Mouse (Mus musculus) midbrain, embryonic 12.5 days (tissue): ENCODE data around the gene Tmem163. TPM values are rescaled to one million over a fixed set of nuclear protein-coding genes. Genes with fewer than 3 reads are reported as not detected.
A peak's percentile ranks its signal among the peaks of the same experiment; 100 is the strongest.

Source experiments
- ATAC-seq: fragments of 200-750 bp; cut with Nextera tagmentation; 2 replicates; pipeline ENCODE4 v1.8.0; 2017; ENCODE audit warnings: low read depth, moderate TSS enrichment, moderate library complexity; ENCODE audit not compliant: low FRiP score
- H3K27ac ChIP-seq: fragments of 300-500 bp; sonication (generic); replicated peaks from 2 replicates; pipeline ENCODE4 v1.5.1; 2016; ENCODE audit warnings: mild to moderate bottlenecking
- H3K27me3 ChIP-seq: fragments of 300-500 bp; sonication (generic); 2 replicates; pipeline ENCODE4 v1.6.1; 2016; ENCODE audit warnings: mild to moderate bottlenecking
- H3K36me3 ChIP-seq: fragments of 300-500 bp; sonication (generic); 2 replicates; pipeline ENCODE4 v1.6.1; 2016
- H3K4me1 ChIP-seq: fragments of 300-500 bp; sonication (generic); 2 replicates; pipeline ENCODE4 v1.6.1; 2016
- H3K4me2 ChIP-seq: fragments of 300-500 bp; sonication (generic); replicated peaks from 2 replicates; pipeline ENCODE4 v1.6.1; 2016; ENCODE audit warnings: mild to moderate bottlenecking, moderate library complexity
- H3K4me3 ChIP-seq: fragments of 300-500 bp; sonication (generic); 2 replicates; pipeline ENCODE4 v1.5.1; 2016; ENCODE audit warnings: mild to moderate bottlenecking
- H3K9ac ChIP-seq: fragments of 300-500 bp; sonication (generic); replicated peaks from 2 replicates; pipeline ENCODE4 v1.6.1; 2016; ENCODE audit warnings: mild to moderate bottlenecking, moderate library complexity
- H3K9me3 ChIP-seq: fragments of 300-500 bp; sonication (generic); 2 replicates; pipeline ENCODE4 v1.6.1; 2016; ENCODE audit warnings: mild to moderate bottlenecking
- WGBS: fragments of 180-500 bp; shearing (Covaris S2); methylation state at CpG from one replicate; pipeline ENCODE4 v1.1.7; 2016; 5-methylcytosine and 5-hydroxymethylcytosine counted together
- polyA plus RNA-seq: library from polyadenylated mRNA; unstranded; fragments of >200 nt; fragmentation: Nextera tagmentation; extraction: Ambion mirVana; gene quantifications from 2 replicates; pipeline ENCODE4 v1.2.1, GENCODE M21; 2016

Tmem163 gene
- polyA plus RNA-seq, 1 experiment from 2014 or later, result 55.1 TPM

DNA sequence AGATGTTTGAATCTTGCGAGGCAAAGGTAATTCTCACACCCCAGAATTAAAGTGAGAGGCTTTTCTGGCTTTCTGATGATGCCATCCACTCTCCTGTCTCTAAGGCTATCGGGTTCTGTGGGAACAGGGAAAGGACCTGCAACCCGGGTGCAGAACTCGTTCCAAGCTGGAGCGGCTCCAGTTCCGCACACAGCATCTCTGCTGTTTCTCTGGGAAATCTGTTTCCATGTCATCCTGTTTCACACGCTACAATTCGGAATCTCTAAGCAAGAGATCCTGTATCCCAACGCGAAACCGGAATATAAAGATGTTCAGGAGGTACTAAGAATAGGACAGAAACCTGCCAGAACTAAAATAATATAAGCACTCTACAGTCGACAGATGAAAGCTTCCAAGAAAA lies 3.2 kb downstream of the Tmem163 start:
- 29% methylated on average over 12 of the region's 12 CpGs for WGBS
- Histone ChIP-seq H3K36me3 (no peaks in the 10 kb centered on the region), H3K4me3 (peak overlapping the region; percentile 68), H3K4me1 (peaks cover 28% of the 10 kb centered on the region; the same call in 1 of the 2 replicates), H3K4me2 (peak overlapping the region; percentile 93), H3K27ac (peak overlapping the region; percentile 83; the same call in 1 of the 2 replicates), H3K9ac (peak overlapping the region; percentile 78), H3K9me3 (no peaks in the 10 kb centered on the region), H3K27me3 (peaks cover 65% of the 10 kb centered on the region)
- no peak for ATAC-seq

DNA sequence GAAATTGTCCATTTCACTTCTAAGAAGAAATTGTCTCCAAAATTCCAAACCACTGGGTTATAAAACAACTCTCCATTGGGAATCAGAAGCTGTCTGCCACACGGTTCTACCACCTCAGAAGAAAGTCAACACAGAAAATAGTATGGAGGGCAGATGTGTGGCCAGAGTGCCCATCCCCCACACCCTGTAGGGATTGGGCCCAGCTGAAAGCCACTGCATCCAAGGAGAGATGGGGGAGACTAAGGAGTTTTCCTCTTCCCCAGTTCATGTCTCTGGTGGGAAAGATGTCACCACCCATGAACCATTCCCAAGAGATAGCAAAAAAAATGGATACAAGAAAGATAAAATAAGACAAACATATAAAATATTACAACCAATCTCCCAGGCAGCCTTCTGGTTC lies 4.1 kb downstream of the Tmem163 start:
- peaks cover 64% of the 10 kb centered on the region for H3K27me3 ChIP-seq
- no peaks in the 10 kb centered on the region for H3K36me3 ChIP-seq
- no peaks in the 10 kb centered on the region for H3K9me3 ChIP-seq
- 0 out of 2 replicates have a peak overlapping the region, but pooled peaks have one; percentile 83 for H3K27ac ChIP-seq
- H3K9ac ChIP-seq, result peak overlapping the region; percentile 29; the same call in 1 of the 2 replicates
- peak overlapping the region; percentile 93 for H3K4me2 ChIP-seq
- peaks cover 28% of the 10 kb centered on the region; the same call in 1 of the 2 replicates for H3K4me1 ChIP-seq
- 30% methylated on average over 1 of the region's 1 CpGs for WGBS
- no peak for ATAC-seq
- H3K4me3 ChIP-seq, result peak overlapping the region; percentile 68

DNA sequence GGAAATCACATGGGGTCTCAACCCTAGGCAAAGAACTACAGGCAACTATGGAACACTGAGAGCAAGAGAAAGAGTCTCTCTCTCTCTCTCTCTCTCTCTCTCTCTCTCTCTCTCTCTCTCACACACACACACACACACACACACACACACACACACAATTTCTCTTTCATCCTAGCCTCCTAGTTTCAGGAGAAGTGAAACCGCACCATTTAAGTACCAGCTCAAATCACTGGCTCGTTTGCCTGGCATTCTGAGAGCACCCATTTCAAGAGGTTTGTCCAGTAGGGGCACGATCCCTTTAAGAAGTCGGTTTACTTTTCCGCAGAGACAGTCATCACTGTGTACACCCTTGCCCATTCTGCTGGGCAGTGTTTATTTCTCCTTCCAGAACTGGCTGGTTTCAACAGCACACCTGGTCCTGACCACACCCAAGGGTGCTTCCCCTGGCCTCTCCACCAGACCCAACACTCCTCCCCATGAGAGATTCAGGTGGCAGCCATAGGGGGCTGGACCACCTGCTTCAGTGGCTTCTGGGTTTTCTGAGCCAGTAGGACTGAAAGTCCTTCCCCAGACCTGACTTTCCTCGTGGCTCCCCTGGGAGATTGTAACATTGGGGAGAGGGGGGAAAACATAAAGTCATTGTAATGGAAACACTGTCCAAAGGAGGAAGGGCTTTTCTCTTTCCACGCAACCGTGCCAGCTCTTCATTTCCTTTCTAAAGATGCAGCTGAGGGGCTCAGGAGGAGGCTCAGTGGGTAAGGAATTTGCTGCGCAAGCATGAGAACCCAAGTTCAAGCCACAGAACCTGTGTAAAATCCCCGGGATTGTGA lies 5.9 kb downstream of the Tmem163 start:
- peak overlapping the region; percentile 93 for H3K4me2 ChIP-seq
- H3K4me3 ChIP-seq, result no peak overlapping the region
- H3K27ac ChIP-seq, result no peak overlapping the region
- no peak overlapping the region for H3K9ac ChIP-seq
- peaks cover 49% of the 10 kb centered on the region for H3K27me3 ChIP-seq
- WGBS, result 72% methylated on average over 10 of the region's 10 CpGs
- no peaks in the 10 kb centered on the region for H3K9me3 ChIP-seq
- peaks cover 23% of the 10 kb centered on the region; the same call in 1 of the 2 replicates for H3K4me1 ChIP-seq
- no peak for ATAC-seq
- no peaks in the 10 kb centered on the region for H3K36me3 ChIP-seq

- Histone ChIP-seq H3K4me2 (no peak overlapping the region), H3K4me3 (no peak overlapping the region), H3K4me1 (peaks cover 12% of the 10 kb centered on the region), H3K36me3 (no peaks in the 10 kb centered on the region), H3K27me3 (no peaks in the 10 kb centered on the region), H3K9ac (no peak overlapping the region), H3K9me3 (no peaks in the 10 kb centered on the region), H3K27ac (peak overlapping the region; percentile 52)
- WGBS, result 78% methylated on average over 3 of the region's 3 CpGs
- ATAC-seq, result 0 out of 2 replicates have a peak, but pooled peaks have one; percentile 13
These were observed 11.2 kb downstream of the Tmem163 start for GRCm38 (mm10) chr1:127668161-127668560.

- Histone ChIP-seq H3K4me1 (peaks cover 14% of the 10 kb centered on the region), H3K4me2 (no peak overlapping the region), H3K27me3 (no peaks in the 10 kb centered on the region), H3K9me3 (no peaks in the 10 kb centered on the region), H3K4me3 (no peak overlapping the region), H3K9ac (no peak overlapping the region), H3K36me3 (no peaks in the 10 kb centered on the region), H3K27ac (peak overlapping the region; percentile 70)
- peak; percentile 67 for ATAC-seq
- WGBS, result 62% methylated on average over 8 of the region's 8 CpGs
These were observed 12.1 kb downstream of the Tmem163 start for GRCm38 (mm10) chr1:127667110-127667860.

- H3K27ac ChIP-seq, result peak overlapping the region; percentile 70
These were observed 13.1 kb downstream of the Tmem163 start for GRCm38 (mm10) chr1:127666221-127666620.

DNA sequence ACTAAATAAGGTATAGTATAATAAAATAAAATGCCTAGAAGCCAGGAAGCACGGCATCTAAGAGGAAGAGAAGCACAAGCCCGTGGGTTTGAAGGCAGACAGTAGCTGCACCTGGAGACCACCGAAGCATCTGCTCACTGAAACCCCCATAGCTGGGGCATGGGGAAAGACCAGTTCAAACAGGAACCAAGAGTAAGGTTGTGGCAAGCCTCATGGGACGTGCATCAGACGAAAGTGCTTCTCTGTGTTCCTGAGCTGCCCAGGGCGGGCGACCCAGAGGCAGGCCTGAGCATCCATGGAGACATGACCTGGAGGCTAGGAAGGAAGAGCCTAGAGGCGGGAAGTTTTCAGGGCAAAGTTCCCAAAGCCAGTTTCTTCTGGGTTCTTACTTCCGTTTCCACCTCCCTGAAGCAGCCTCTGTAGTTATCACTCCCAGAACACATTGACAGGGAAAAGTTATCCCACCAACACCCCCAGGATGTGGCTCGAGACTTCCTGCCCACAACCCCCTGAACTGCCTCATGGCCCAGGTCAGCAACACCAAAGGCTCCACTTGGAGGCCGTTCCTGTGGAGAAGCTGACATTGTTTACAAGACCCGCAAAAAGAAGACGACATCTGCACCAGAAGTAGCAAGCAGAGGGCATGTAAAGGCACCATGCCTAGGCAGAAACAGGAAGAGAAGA lies 16.8 kb downstream of the Tmem163 start:
- H3K9me3 ChIP-seq, result no peaks in the 10 kb centered on the region
- no peak overlapping the region for H3K4me3 ChIP-seq
- peaks cover 34% of the 10 kb centered on the region for H3K4me1 ChIP-seq
- no peak overlapping the region for H3K4me2 ChIP-seq
- H3K27me3 ChIP-seq, result no peaks in the 10 kb centered on the region
- H3K9ac ChIP-seq, result no peak overlapping the region
- no peak for ATAC-seq
- WGBS, result 81% methylated on average over 13 of the region's 13 CpGs
- no peak overlapping the region for H3K27ac ChIP-seq
- H3K36me3 ChIP-seq, result no peaks in the 10 kb centered on the region

More at GRCm38 (mm10) chr1:127666221-127666620, 13.1 kb downstream of the Tmem163 start:
- Histone ChIP-seq H3K4me1 (peaks cover 24% of the 10 kb centered on the region), H3K9me3 (no peaks in the 10 kb centered on the region), H3K4me3 (no peak overlapping the region), H3K9ac (no peak overlapping the region), H3K36me3 (no peaks in the 10 kb centered on the region), H3K27me3 (no peaks in the 10 kb centered on the region), H3K4me2 (no peak overlapping the region)
- 75% methylated on average over 6 of the region's 6 CpGs for WGBS
- ATAC-seq, result 0 out of 2 replicates have a peak, but pooled peaks have one; percentile 32

DNA sequence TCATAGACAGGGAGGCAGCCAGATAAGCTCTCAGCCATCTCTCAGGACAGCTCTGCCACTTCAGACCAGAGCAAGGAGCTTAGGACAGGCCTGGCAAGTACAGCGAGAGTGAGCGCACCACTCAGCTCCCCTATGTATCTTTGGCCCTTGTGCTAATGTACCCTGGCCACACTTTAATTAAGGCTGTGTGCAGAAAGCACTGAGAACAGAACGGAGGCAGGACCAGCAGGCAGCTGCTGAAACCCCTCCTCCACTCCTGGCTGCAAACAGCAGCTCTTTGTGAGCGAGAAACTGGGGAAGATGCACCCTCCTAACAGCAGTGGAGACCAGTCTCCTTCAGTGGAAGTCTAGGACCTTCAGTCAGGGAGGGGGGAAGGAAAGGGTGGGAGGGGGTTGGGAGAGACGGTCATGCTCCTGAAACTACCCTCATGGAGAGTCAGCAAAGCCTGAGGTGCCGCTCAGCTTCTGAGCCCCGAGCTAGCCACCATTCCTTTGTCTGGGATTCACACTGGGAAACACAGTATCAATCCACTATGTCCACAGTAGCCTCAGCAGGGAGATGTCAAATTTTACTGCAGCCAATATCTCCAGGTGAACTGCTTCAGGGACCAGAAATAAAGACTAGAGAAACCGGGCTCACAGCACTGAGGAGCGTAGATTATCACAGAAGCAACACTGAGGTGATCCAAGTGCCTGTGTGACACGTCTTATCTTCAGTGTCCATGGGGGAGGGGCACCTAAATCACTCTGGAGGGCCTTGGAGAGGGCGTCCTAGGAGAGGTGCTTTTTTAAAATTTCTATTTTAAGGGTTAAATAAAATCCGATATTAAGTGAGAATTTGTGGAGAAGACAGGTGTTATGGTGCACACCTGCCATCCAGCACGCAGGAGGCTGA lies 18.0 kb downstream of the Tmem163 start:
- peak overlapping the region; percentile 54 for H3K9ac ChIP-seq
- H3K4me2 ChIP-seq, result peak overlapping the region; percentile 45
- no peaks in the 10 kb centered on the region for H3K9me3 ChIP-seq
- H3K4me1 ChIP-seq, result peaks cover 25% of the 10 kb centered on the region
- 27% methylated on average over 13 of the region's 13 CpGs for WGBS
- peak overlapping the region; percentile 87 for H3K27ac ChIP-seq
- no peaks in the 10 kb centered on the region for H3K36me3 ChIP-seq
- H3K27me3 ChIP-seq, result no peaks in the 10 kb centered on the region
- H3K4me3 ChIP-seq, result no peak overlapping the region
- peak; percentile 77 for ATAC-seq

DNA sequence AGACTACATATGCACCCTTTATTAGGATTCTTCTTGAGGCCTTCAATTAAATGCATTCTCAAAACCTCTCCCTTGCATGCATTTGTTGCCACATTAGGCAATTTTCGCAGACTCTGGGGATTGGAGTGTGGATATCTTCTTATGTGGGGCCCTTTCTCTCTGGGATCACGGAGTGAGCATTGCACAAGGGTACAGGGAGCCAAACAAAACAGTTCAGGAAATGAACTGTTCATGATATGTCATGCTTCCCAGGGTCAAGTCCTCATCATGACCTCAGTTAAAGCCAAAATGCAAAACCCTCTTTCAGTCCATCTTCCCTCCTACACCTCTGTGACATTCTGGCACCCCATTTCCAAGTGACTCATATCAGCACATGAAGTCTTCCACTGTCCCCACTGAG lies 27.8 kb downstream of the Tmem163 start:
- Histone ChIP-seq H3K27ac (no peak overlapping the region), H3K9me3 (no peaks in the 10 kb centered on the region), H3K36me3 (no peaks in the 10 kb centered on the region), H3K9ac (no peak overlapping the region), H3K4me1 (no peaks in the 10 kb centered on the region), H3K4me3 (no peak overlapping the region), H3K27me3 (no peaks in the 10 kb centered on the region), H3K4me2 (no peak overlapping the region)
- 89% methylated on average over 2 of the region's 2 CpGs for WGBS
- ATAC-seq, result no peak

DNA sequence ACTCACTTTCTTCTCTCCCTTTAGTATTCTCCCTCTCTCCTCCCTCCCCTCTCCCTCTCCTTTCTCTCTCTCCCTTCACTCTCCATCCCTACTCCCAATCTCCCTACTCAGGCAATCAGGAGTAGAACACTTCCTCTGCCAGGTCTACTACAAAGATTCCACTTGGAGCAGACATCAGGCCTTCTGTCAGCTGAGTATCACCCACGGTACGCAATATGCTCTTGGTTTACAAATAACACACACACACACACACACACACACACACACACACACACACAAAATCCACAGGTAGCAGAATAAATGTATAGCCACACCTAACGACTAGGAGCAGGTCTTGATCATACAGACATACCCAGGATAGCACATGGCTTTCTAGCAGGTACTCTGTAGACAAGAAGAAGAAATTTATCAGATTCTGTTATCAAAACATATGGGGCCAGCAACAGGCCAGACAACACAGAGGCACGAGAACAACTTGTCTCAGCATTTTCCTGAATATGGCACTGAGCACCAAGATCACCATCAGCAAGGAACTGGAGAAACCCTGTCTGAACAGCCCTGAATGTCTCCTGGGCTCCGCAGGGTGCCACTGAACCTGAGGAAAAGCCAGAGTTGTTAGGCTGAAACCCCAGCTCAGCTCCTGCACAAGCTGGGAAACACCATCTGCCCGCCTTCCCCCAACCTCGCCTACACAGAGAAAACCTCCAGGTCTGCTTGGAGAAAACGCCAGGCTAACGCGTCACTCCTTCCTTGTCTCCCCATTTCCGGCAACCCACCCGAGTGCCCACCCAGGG lies 36.2 kb downstream of the Tmem163 start:
- no peaks in the 10 kb centered on the region for H3K9me3 ChIP-seq
- H3K9ac ChIP-seq, result no peak overlapping the region
- H3K27ac ChIP-seq, result no peak overlapping the region
- 89% methylated on average over 12 of the region's 12 CpGs for WGBS
- H3K4me3 ChIP-seq, result no peak overlapping the region
- no peak for ATAC-seq
- no peaks in the 10 kb centered on the region for H3K36me3 ChIP-seq
- H3K4me2 ChIP-seq, result no peak overlapping the region
- no peaks in the 10 kb centered on the region for H3K4me1 ChIP-seq
- H3K27me3 ChIP-seq, result no peaks in the 10 kb centered on the region
